Mouse (Mus musculus) kidney, postnatal 14 days (tissue): Measurements from ENCODE around the gene Ddx60.
A peak's percentile ranks its signal among the peaks of the same experiment; 100 is the strongest.
"Not testable (repeated sequence)": the region's sequence is repeated elsewhere in the genome, so short reads cannot be mapped to it uniquely, and the experiment has no call there.

ENCODE experiments used
- DNase-seq: peaks from one replicate; pipeline ENCODE4 v3.0.0; 2022; ENCODE audit warnings: mixed read lengths

Gene Ddx60

GRCm38 (mm10) chr8:61927777-61928494, at the start of gene Ddx60:
Gene Ddx60 (plus strand): TSS chr8:61928087.
- DNase-seq: peak; percentile 73

- DNase-seq: peak; percentile 61
Measured at GRCm38 (mm10) chr8:61894062-61894461, 33.8 kb upstream of the Ddx60 start.

DNA sequence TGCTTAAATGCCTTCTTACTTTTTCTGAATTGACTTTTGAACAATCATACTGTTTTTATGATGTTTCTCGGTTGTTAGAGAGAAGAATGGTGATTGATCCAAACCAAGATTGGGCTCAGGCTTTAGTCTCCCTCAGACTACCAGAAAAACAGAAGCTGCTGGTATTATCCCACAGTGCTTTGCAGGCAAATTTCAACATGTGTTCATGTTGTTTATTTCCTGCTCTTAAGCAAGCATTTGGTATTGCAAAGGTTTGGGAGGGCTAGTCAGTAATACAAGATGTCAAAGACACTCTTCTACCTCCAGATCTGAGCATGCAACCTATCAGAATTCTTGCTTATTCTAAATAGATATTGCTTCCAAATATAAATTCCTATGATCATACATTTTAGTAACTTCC, 31.1 kb upstream of the Ddx60 start:
- DNase-seq: no peak

GRCm38 (mm10) chr8:61897402-61897801, 30.5 kb upstream of the Ddx60 start:
- DNase-seq: no peak

DNA sequence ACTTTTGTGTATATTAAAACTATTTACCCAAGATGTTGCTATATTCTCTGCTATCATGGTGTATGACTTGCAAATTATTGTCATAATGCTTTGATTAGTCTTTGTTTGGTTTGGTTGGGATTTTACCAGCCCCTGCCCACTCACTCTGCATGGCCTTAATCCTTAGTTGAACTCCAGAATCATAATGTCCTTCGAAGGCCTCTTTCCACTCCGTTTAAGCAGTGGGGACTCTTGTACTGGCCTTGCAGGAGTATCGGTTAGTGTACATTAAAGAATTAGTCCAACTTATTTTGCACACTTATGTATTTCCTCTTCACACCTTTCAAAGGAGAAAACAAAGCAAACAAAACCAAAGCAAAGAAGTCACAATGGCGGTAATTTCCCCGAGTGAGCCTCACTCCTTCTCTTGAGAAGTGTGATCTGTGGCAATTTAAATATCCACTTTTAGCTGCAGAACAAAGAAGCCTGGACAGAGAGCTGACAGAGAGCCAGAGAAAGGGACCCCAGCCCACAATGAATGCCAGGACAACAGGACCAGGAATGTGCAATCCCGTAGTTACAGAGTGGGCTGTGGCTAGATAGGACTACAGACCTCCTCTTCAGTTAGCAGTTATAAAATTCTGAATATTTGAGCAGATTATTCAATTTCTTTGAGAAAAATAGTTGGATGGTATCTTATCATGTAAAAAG, 26.7 kb upstream of the Ddx60 start:
- DNase-seq: no peak

DNA sequence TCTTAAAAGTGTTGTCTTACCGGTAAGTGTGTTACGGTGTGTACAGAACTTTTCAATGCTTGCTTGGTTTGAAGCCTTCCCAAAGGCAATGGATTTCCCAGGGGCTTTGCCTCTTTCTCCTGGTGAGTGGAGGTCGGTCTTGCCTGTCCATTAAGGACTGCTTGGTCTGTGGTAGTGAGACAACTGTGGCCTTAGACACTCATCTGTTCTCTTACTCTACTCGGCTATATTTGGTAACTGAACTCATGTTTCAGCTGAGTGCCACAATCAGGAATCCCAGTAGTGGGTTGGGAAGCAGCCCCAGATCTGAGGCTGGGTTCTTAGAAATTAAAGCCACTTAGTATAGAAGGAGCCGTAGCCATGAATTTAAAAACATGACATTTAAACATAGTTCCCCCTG, 25.4 kb upstream of the Ddx60 start, which contains the start of gene Palld:
Palld (minus strand) TSS at position 170 of the 400 bp plus-strand sequence.
- DNase-seq: no peak

- peak; percentile 44 for DNase-seq
Measured at GRCm38 (mm10) chr8:61908303-61909215, 19.3 kb upstream of the Ddx60 start.

DNA sequence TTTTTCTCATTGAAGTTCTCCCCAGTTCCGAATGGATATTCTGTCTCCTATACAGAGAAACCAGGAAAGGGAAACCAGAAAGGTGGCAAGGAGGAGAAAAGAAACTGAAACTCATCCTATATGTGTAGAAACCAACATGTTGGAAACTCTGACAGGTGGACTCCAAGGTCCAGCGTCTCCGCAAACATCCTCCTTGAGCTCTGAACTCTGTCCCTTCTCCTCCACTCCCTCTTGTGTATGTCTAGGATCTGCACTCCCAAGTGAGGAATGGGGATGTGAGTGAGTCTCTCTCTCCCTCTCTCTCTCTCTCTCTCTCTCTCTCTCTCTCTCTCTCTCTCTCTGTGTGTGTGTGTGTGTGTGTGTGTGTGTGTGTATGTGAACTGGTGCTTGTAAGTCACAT, 18.6 kb upstream of the Ddx60 start:
- no peak for DNase-seq

DNA sequence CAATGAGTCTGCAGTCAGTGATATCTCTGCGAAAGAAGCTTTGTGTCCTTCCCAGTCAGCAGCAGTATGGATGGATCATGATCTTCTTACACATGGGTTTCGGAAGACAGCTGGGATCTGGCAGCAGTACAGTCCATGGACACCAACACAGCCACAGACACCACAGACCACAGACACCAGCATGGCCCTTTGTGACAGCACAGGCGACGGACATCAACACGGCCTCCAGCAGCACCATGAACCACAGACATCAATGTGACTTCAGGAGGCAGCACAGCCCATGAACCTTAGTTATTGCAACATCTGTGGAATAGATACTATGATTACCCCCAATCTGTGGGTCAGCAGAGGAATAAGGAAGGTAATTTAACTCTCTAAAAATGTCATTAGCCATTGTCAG, 15.1 kb upstream of the Ddx60 start:
- DNase-seq: no peak

GRCm38 (mm10) chr8:61913957-61914356, 13.9 kb upstream of the Ddx60 start:
- DNase-seq: no peak

GRCm38 (mm10) chr8:61917287-61917686, 10.6 kb upstream of the Ddx60 start:
- no peak for DNase-seq

- DNase-seq: no peak
Measured at GRCm38 (mm10) chr8:61919145-61919788, 8.6 kb upstream of the Ddx60 start.

DNA sequence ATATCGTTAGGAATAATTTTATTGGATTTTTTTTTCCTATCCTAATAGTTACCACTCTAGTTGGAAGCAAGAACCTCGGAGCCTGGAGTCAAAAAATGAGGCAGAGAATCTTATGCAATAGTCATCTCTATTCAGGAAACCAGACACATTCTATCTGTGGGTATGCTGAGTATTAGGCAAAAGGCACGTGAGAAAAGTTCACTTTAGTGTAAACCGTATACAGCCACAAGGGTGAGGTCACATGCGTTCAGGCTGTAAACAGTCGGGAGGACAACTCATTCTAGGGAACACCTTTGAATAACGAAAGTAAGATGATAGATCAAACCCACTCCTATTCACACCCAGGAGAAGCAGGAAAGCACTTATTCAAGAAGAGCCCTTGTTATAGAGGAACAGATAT, 7.5 kb upstream of the Ddx60 start:
- no peak for DNase-seq

GRCm38 (mm10) chr8:61921454-61922054, 6.3 kb upstream of the Ddx60 start:
- no peak for DNase-seq

DNA sequence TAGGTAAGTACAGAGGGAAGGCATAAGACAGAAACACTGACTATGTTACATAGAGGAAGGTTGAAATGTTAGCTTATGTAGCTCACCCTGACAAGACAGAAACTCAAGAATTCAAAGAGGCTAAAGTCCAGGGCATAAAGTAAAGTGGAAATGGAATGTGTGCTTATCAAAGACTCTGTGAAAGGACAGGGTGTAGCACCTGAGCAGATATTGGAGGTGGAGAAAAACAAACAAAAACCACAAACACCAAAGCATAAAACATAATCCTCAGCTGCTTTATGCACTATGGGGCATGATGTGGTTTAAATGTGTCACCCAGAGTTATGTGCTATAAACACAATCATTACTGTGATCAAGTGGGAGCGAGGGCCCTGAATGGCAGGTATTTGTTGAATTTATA, 3.4 kb upstream of the Ddx60 start:
- DNase-seq: no peak

GRCm38 (mm10) chr8:61933243-61933642, 5.4 kb downstream of the Ddx60 start:
- DNase-seq: no peak

DNA sequence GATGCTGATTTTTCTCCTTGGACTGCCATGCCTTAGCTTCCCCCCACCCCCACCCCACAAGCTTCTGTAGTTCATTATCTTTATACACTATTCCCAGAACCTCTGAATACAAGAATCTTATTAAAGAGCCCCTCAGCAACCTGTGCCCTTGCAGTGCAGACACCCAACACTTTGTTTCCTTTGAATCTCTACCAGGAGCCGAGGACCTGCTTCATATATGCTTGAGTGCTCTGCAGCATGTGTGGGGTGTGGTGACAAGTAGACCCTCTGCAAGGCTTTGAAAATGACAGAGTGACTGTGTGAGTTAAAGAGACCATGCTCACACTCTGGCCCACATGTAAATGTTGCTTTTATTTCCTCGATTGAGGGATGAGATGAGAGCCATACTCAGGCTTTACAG, 9.7 kb downstream of the Ddx60 start:
- no peak for DNase-seq

GRCm38 (mm10) chr8:61964591-61965375, 36.9 kb downstream of the Ddx60 start:
- DNase-seq: not testable (repeated sequence)

DNA sequence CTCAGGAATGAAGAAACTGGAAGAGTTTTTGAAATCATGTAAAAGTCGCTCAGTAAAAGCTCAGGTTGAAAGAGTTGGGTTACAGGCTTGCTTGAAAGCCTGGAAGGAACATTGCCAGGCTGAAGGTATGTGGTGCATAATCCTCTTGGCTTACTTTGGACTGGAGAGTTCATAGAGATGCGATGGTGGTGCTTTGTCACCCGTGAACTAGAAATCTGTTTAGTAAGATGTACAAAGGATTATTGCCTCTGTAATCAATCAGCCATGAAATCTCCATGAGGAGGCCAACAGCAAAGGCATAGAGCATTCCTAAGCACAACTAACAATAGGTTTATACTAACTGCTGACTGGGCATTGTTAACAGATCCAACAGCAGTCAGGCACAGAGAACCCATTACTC, 41.7 kb downstream of the Ddx60 start:
- no peak for DNase-seq

DNA sequence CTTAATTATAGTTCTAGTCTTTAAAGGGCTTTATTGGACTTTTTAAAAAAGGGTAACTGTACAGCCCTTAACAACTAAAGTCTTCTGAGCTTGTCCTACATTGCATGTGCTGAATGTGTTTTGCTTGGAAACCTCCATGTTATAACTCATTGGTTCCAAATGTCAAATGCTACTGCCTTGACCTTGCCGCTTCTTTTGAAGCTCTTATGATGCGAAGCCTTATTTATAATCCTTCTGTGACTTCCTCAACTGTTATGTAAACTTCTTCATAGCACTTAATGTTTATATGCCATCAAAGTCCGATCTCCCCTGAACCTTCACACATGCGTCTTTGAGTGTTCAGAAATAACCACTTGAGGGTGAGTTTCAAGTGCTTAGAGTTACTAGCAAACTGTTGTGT, 57.1 kb downstream of the Ddx60 start:
- DNase-seq: peak; percentile 17

DNA sequence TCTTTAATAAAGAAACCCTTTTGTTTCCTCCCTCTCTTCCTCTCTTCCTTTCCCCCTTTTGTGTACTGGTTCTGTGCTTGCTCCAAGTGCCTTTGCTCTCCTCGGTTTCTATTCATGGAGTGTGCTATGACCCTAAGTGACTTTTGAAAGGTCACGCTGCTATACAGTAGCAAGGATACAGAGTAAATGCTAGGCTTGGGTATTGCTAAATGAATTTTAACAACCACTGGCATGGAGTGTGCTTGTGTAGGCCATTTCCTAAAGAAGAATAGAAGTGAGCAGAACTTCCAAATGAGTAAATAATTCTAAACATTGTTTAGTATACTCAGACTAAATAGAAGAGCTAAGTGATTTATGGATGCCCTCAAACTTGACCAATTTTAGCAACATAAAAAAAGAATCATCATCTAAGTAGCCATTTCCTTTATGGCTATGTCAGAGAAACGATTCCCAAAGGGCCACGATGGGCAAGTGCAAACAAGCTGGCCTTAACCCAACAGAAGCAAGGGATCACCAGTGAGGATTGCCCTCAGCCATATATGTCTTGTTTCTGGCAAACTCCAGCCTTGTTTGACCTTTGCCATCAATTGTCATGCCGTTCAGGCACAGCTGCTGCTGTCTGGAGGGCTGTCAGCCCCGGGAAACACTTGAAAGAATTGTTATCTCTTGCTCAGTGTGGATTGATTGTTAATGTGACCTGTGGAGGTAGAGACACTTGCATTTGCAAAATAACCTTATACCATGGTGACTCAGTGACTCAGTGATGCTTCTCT, 58.0 kb downstream of the Ddx60 start:
- peak; percentile 61 for DNase-seq
